Mouse (Mus musculus): ENCODE data around the gene Gskip.

GRCm38 (mm10) chr12:105727964-105728363 is 43.3 kb downstream of the Gskip start:
- peak; percentile 98 for TF ChIP-seq ZNF384 (IDR thresholded peaks at IDR 0.05; ENCODE audit: low read depth, low read length)
- TF ChIP-seq MAFK (IDR thresholded peaks at IDR 0.05; ENCODE audit: insufficient read depth, low read depth, low read length), result no peak
- TF ChIP-seq CHD2 (IDR thresholded peaks at IDR 0.05; ENCODE audit: low read depth, low read length), result no peak
- TF ChIP-seq ZC3H11A (IDR thresholded peaks at IDR 0.05; ENCODE audit: borderline replicate concordance, low read depth, low read length), result peak; percentile 39; the same call in 1 of the 2 replicates

Measured in ES-E14 (cell line).